Mouse (Mus musculus): ENCODE measurements at regions not wholly inside any gene's neighbourhood (a gene's known extent, or its start where the extent isn't known, plus 50 kb on each side); places are given as distances from the start of the nearest gene placed in this dataset.

DNA sequence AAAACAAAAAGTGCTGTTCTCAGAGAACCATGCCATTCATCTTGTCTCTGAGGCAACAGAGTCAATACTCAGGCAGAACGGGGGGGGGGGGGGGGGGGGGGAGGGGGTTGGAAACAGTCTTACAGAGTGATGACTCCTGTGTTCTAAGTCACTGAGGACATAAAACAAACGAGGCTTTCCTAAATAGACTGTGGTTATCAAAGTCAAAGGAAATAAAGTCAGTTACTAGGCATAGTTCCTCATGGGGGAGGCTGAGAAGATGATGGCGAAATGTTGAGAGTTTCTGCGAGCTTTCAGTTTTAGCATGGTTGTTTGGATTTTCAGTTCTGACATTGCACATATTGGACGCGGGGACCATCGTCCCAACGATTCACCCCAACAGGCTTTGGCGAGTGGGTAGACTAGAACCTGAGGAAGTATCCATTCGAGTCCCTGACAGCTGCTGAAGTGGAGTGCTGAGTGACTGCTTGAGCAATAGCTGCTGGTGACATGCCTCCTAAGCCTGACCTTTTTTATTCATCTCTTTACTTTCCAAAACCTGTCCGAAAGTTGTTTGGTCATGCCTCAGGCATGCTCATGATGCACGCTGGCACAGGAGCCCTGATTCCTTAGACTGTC lies 109.2 kb upstream of the Serp2 start:
- H3K27me3 ChIP-seq: no peaks in the 10 kb centered on the region
- H3K4me1 ChIP-seq: 0 out of 2 replicates have a peak, but pooled peaks cover 7% of the 10 kb centered on the region
- H3K4me3 ChIP-seq: no peak overlapping the region
- ATAC-seq (ENCODE audit: low FRiP score, low read depth): no peak
- H3K9me3 ChIP-seq: no peaks in the 10 kb centered on the region
- no peak overlapping the region for H3K9ac ChIP-seq
- 73% methylated on average over 12 of the region's 12 CpGs for WGBS
- no peak overlapping the region for H3K4me2 ChIP-seq (replicated peaks)
- no peak overlapping the region for H3K27ac ChIP-seq
- no peaks in the 10 kb centered on the region for H3K36me3 ChIP-seq

GRCm38 (mm10) chr14:76664586-76665508 lies 108.2 kb upstream of the Serp2 start:
- no peaks in the 10 kb centered on the region for H3K27me3 ChIP-seq
- no peak for ATAC-seq (ENCODE audit: low FRiP score, low read depth)
- peak overlapping the region; percentile 55 for H3K27ac ChIP-seq
- H3K4me1 ChIP-seq: peaks cover 9% of the 10 kb centered on the region
- no peaks in the 10 kb centered on the region for H3K36me3 ChIP-seq
- H3K4me3 ChIP-seq: no peak overlapping the region
- no peaks in the 10 kb centered on the region for H3K9me3 ChIP-seq
- H3K9ac ChIP-seq: no peak overlapping the region
- H3K4me2 ChIP-seq (replicated peaks): no peak overlapping the region
- 74% methylated on average over 11 of the region's 11 CpGs for WGBS

- no peak for ATAC-seq (ENCODE audit: low FRiP score, low read depth)
- no peaks in the 10 kb centered on the region for H3K36me3 ChIP-seq
Observed at GRCm38 (mm10) chr14:76663816-76664215, 107.1 kb upstream of the Serp2 start.

GRCm38 (mm10) chr14:76662871-76663270 lies 106.2 kb upstream of the Serp2 start:
- Histone ChIP-seq H3K27me3 (no peaks in the 10 kb centered on the region), H3K9ac (no peak overlapping the region), H3K27ac (no peak overlapping the region), H3K4me1 (peaks cover 27% of the 10 kb centered on the region), H3K4me2 (replicated peaks) (no peak overlapping the region), H3K9me3 (no peaks in the 10 kb centered on the region), H3K4me3 (no peak overlapping the region), H3K36me3 (no peaks in the 10 kb centered on the region)
- no peak for ATAC-seq (ENCODE audit: low FRiP score, low read depth)
- WGBS: 63% methylated on average over 7 of the region's 7 CpGs

More at GRCm38 (mm10) chr14:76663816-76664215, 107.1 kb upstream of the Serp2 start:
- Histone ChIP-seq H3K27me3 (no peaks in the 10 kb centered on the region), H3K4me3 (no peak overlapping the region), H3K9me3 (no peaks in the 10 kb centered on the region), H3K9ac (no peak overlapping the region), H3K4me1 (peaks cover 19% of the 10 kb centered on the region), H3K4me2 (replicated peaks) (no peak overlapping the region), H3K27ac (no peak overlapping the region)
- 99% methylated on average over 2 of the region's 2 CpGs for WGBS

DNA sequence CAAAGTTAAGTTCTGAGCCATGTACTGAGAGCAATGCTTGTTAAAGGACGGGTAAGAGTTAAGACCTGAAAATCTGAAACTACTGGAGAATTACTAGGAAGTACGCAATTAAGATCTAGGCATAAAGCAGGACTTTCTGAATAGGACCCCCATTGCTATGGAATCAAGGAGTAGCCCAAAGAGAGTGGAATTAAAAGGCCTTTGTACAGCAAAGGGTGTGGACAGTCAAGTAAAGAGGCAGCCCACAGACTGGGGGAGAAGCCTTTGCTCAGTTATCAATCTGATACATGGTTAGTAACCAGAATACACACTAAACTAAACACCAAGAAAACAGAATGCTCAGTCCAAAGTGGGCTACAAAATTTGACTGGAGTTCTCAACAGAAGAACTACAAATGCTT lies 104.2 kb upstream of the Serp2 start:
- no peak overlapping the region for H3K4me2 ChIP-seq (replicated peaks)
- no peak for ATAC-seq (ENCODE audit: low FRiP score, low read depth)
- H3K9me3 ChIP-seq: no peaks in the 10 kb centered on the region
- H3K27me3 ChIP-seq: no peaks in the 10 kb centered on the region
- no peak overlapping the region for H3K9ac ChIP-seq
- no peak overlapping the region for H3K27ac ChIP-seq
- peaks cover 39% of the 10 kb centered on the region for H3K4me1 ChIP-seq
- 75% methylated on average over 2 of the region's 2 CpGs for WGBS
- no peak overlapping the region for H3K4me3 ChIP-seq
- no peaks in the 10 kb centered on the region for H3K36me3 ChIP-seq

- Histone ChIP-seq H3K27ac (peak overlapping the region; percentile 48), H3K4me2 (replicated peaks) (no peak overlapping the region), H3K27me3 (no peaks in the 10 kb centered on the region), H3K9ac (0 out of 2 replicates have a peak overlapping the region, but pooled peaks have one; percentile 4), H3K4me1 (peaks cover 36% of the 10 kb centered on the region), H3K4me3 (no peak overlapping the region), H3K36me3 (no peaks in the 10 kb centered on the region), H3K9me3 (no peaks in the 10 kb centered on the region)
- WGBS: 54% methylated on average over 15 of the region's 15 CpGs
- no peak for ATAC-seq (ENCODE audit: low FRiP score, low read depth)
Observed at GRCm38 (mm10) chr14:76658952-76659502, 102.3 kb upstream of the Serp2 start.

DNA sequence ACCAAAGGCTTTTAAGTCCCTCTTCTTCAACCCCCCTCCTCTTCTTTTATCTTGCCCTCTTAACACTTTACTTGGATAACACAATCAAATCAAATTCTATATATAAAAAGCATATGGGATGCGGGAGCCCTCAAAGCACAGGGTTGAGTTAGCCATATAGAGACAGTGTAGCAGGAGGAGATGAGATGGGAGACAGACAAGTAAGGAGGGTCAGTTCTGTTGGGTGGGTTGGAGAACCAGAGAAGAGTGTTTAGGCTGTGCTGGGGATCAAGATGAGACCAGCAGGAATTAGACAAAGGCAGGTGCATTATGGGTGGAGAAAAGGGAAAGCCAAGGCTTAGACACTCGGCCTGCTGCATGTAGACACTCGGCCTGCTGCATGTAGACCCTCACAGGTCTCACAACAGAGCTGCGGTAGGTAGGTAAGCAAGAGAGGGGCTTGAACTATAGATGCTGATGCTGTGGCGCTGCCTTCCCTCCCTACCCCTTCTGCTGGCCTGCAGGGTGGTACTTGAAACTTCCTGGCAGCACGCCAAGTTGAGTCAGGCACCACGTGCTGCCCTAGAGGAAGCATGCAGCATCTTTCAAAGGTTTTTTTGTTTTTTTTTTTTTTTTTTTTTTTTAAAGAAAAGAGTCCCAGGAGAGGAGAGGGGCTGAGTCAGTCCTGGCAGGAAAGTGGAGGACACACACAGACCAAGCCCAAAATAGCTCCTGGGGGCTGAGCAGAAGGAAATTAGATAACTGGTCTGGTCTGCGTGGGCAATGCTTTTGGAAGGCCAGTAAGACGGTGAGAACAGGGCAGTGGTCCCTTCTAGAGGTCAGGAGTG lies 101.3 kb upstream of the Serp2 start:
- H3K27ac ChIP-seq: peak overlapping the region; percentile 65; the same call in 1 of the 2 replicates
- ATAC-seq (ENCODE audit: low FRiP score, low read depth): peak; percentile 85

GRCm38 (mm10) chr14:76657375-76657774 lies 100.7 kb upstream of the Serp2 start:
- H3K4me2 ChIP-seq (replicated peaks): no peak overlapping the region
- 68% methylated on average over 7 of the region's 7 CpGs for WGBS
- H3K27ac ChIP-seq: peak overlapping the region; percentile 53

More for the DNA sequence above, 101.3 kb upstream of the Serp2 start:
- no peak overlapping the region for H3K9ac ChIP-seq
- no peaks in the 10 kb centered on the region for H3K9me3 ChIP-seq
- no peaks in the 10 kb centered on the region for H3K27me3 ChIP-seq
- no peak overlapping the region for H3K4me3 ChIP-seq
- H3K4me2 ChIP-seq (replicated peaks): peak overlapping the region; percentile 31
- peaks cover 36% of the 10 kb centered on the region for H3K4me1 ChIP-seq
- no peaks in the 10 kb centered on the region for H3K36me3 ChIP-seq
- WGBS: 48% methylated on average over 9 of the region's 9 CpGs

GRCm38 (mm10) chr14:76652356-76653126 lies 95.9 kb upstream of the Serp2 start:
- Histone ChIP-seq H3K9me3 (no peaks in the 10 kb centered on the region), H3K27ac (no peak overlapping the region), H3K4me3 (no peak overlapping the region), H3K4me1 (peaks cover 14% of the 10 kb centered on the region), H3K27me3 (no peaks in the 10 kb centered on the region), H3K9ac (no peak overlapping the region), H3K4me2 (replicated peaks) (no peak overlapping the region), H3K36me3 (no peaks in the 10 kb centered on the region)
- no peak for ATAC-seq (ENCODE audit: low FRiP score, low read depth)
- WGBS: 73% methylated on average over 9 of the region's 9 CpGs

More at GRCm38 (mm10) chr14:76657375-76657774, 100.7 kb upstream of the Serp2 start:
- peak; percentile 49; the same call in 1 of the 2 replicates for ATAC-seq (ENCODE audit: low FRiP score, low read depth)
- Histone ChIP-seq H3K4me3 (no peak overlapping the region), H3K9me3 (no peaks in the 10 kb centered on the region), H3K9ac (no peak overlapping the region), H3K4me1 (peaks cover 32% of the 10 kb centered on the region), H3K36me3 (no peaks in the 10 kb centered on the region), H3K27me3 (no peaks in the 10 kb centered on the region)

GRCm38 (mm10) chr14:76651096-76651495 lies 94.4 kb upstream of the Serp2 start:
- H3K9me3 ChIP-seq: no peaks in the 10 kb centered on the region
- H3K36me3 ChIP-seq: no peaks in the 10 kb centered on the region
- H3K4me1 ChIP-seq: peaks cover 5% of the 10 kb centered on the region; the same call in 1 of the 2 replicates
- no peaks in the 10 kb centered on the region for H3K27me3 ChIP-seq
- no peak overlapping the region for H3K27ac ChIP-seq
- no peak overlapping the region for H3K4me3 ChIP-seq
- ATAC-seq (ENCODE audit: low FRiP score, low read depth): no peak
- H3K4me2 ChIP-seq (replicated peaks): no peak overlapping the region
- no peak overlapping the region for H3K9ac ChIP-seq
- 93% methylated on average over 8 of the region's 8 CpGs for WGBS

DNA sequence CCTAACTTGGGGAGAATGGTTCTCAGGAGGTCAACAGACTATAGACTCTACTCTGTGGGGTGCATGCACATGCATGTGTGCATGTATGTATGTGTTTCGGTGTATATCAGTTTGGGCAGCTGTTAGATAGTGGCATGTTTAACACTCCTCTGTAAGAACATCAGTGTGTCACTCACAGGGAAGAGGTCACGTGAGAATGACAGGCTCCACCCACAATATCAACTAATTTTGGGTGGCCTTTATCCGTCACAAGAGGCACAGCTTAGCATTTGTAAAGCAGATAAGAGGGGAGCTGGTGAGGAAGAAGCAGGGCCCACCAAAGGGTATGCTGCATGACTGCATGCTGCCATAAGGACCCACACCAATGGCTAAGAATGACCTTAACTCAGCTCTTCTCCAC lies 93.2 kb upstream of the Serp2 start:
- Histone ChIP-seq H3K36me3 (no peaks in the 10 kb centered on the region), H3K9me3 (no peaks in the 10 kb centered on the region), H3K4me1 (peaks cover 16% of the 10 kb centered on the region), H3K4me3 (no peak overlapping the region), H3K4me2 (replicated peaks) (no peak overlapping the region), H3K27me3 (no peaks in the 10 kb centered on the region), H3K9ac (no peak overlapping the region), H3K27ac (no peak overlapping the region)
- no peak for ATAC-seq (ENCODE audit: low FRiP score, low read depth)
- 87% methylated on average over 3 of the region's 3 CpGs for WGBS

Measured in limb, embryonic 13.5 days (tissue).